Mouse (Mus musculus) megakaryocyte, embryonic 14.5 days (primary cell): ENCODE measurements around the gene Morf4l1. TPM values are rescaled to one million over a fixed set of nuclear protein-coding genes. Genes with fewer than 3 reads are reported as not detected.

Experiments used
- H3K27me3 ChIP-seq: replicated peaks from 2 replicates; pipeline ENCODE3; 2012; ENCODE audit warnings: inconsistent platforms
- H3K36me3 ChIP-seq: replicated peaks from 2 replicates; pipeline ENCODE3; 2012; ENCODE audit warnings: low read length, inconsistent platforms, mixed read lengths
- H3K4me1 ChIP-seq: 2 replicates; pipeline ENCODE4 v1.6.1; 2012; ENCODE audit warnings: inconsistent platforms
- H3K4me3 ChIP-seq: replicated peaks from 2 replicates; pipeline ENCODE3; 2012; ENCODE audit warnings: moderate library complexity, mild to moderate bottlenecking, inconsistent platforms
- H3K9me3 ChIP-seq: 2 replicates; pipeline ENCODE4 v1.6.1; 2012; ENCODE audit warnings: inconsistent platforms
- FLI1 ChIP-seq: IDR thresholded peaks from 2 replicates; pipeline ENCODE4 v1.6.1; 2012; ENCODE audit warnings: low read length, inconsistent platforms, mixed read lengths
- GATA1 ChIP-seq: IDR thresholded peaks from 3 replicates; pipeline ENCODE4 v1.6.1; 2012; ENCODE audit warnings: mixed read lengths, low read length, inconsistent platforms, borderline replicate concordance
- polyA plus RNA-seq: library from polyadenylated mRNA; stranded (reverse); fragments of >175 nt; gene quantifications from 2 replicates; pipeline ENCODE4 v1.2.3, GENCODE M21; 2012; ENCODE audit warnings: low replicate concordance; ENCODE audit not compliant: insufficient read depth

Morf4l1 gene
- 32.1 and 75.8 TPM in 2 replicates for polyA plus RNA-seq

DNA sequence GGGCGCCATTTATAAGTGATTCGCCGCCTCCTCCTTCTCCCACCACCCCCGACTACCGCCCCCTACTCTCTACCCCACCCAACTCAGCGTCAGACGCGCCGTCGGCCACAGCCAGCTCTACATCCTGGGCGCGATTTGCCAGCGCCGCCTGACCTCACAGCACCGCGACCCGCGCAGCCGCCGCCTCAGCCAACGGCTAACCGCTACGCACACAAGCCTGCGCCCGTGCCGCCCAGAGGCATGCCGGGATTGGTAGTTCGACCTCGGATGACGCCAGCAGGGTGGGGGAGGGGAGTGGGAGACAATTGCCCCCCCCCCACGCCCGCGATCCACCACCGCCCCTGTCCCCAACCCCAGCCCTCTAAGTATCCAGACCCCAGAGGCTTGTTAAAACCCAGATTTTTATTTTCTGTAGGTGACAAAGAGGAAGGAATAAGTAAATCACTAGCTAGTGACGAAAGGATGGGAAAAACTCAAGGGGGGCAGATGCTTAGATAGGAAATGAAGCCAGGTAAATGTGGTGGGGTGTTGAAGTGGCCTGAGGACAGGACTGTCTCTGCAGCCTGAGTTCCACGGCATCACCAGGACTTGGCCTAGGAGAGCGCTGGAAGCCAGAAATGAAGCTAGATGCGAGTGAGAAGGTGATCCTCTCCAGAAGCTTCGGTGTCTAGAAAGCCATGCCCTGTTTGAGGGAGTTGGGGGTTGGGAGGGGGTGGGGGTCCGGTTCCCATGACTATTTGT, at the start of gene Morf4l1:
TSS of gene Morf4l1 (minus strand) at position 208 of the 741 bp plus-strand sequence.
- peaks cover 7% of the 10 kb centered on the region for H3K36me3 ChIP-seq
- no peak for TF ChIP-seq FLI1
- H3K9me3 ChIP-seq = no peaks in the 10 kb centered on the region
- H3K4me3 ChIP-seq = peak within 1 kb of the TSS; percentile 90
- no peaks in the 10 kb centered on the region for H3K27me3 ChIP-seq
- peaks cover 41% of the 10 kb centered on the region for H3K4me1 ChIP-seq

GRCm38 (mm10) chr9:90163749-90164095, 49.1 kb upstream of the Morf4l1 start:
- peak overlapping the region; percentile 94 for H3K4me3 ChIP-seq
- TF ChIP-seq FLI1 (no peak), GATA1 (no peak)
- peaks cover 11% of the 10 kb centered on the region for H3K9me3 ChIP-seq
- peaks cover 70% of the 10 kb centered on the region for H3K27me3 ChIP-seq
- H3K4me1 ChIP-seq = peaks cover 22% of the 10 kb centered on the region
- no peaks in the 10 kb centered on the region for H3K36me3 ChIP-seq

GRCm38 (mm10) chr9:90162926-90163748, 48.6 kb upstream of the Morf4l1 start, which contains the start of gene Adamts7:
Adamts7 (plus strand) TSS chr9:90163069.
- TF ChIP-seq FLI1 (no peak), GATA1 (no peak)
- H3K36me3 ChIP-seq = no peaks in the 10 kb centered on the region
- peaks cover 67% of the 10 kb centered on the region for H3K27me3 ChIP-seq
- H3K9me3 ChIP-seq = peaks cover 9% of the 10 kb centered on the region
- H3K4me3 ChIP-seq = peak within 1 kb of the TSS; percentile 94
- peaks cover 22% of the 10 kb centered on the region for H3K4me1 ChIP-seq

DNA sequence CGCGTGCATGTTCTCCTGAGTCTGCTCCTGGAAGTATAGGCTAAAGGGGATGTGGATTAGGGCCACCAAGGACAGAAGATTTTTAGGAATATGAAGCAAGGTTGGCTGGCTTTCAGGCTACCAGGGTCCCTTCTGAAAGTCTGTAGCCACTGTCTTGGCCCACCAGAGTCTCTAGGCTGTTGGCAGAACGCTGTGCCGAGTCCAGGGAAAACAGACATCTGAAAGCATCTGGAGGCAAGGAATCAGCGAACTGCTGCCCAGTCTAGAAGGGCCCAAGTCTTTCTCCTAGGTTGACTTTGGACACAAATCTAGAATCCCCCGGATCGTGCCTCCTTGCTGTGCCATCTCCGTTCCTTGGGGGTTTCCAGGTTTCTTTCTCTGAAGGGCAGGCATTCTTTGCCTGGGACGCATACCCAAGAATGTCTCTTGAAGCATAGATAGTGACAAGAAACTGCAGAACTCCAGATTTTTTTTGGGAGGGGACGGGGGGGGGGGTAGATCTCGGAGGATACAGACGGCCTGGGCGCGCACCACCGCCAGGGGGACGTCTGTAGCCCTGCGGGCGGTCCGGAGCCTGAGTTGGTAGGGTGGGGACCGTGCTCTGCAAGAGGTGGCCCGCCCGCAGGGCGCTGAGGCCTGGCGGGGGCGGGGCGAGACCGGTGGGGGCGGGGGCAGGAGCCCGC, 47.8 kb upstream of the Morf4l1 start:
- TF ChIP-seq GATA1 = no peak
- no peak for TF ChIP-seq FLI1
- Histone ChIP-seq H3K9me3 (peaks cover 9% of the 10 kb centered on the region), H3K27me3 (peaks cover 67% of the 10 kb centered on the region), H3K36me3 (no peaks in the 10 kb centered on the region), H3K4me1 (peaks cover 22% of the 10 kb centered on the region), H3K4me3 (peak overlapping the region; percentile 94)

GRCm38 (mm10) chr9:90146869-90147268, 32.3 kb upstream of the Morf4l1 start:
- TF ChIP-seq FLI1 = no peak
- TF ChIP-seq GATA1 = no peak
- H3K27me3 ChIP-seq = peaks cover 20% of the 10 kb centered on the region
- no peaks in the 10 kb centered on the region for H3K4me1 ChIP-seq
- H3K9me3 ChIP-seq = 0 out of 2 replicates have a peak, but pooled peaks cover 2% of the 10 kb centered on the region
- H3K36me3 ChIP-seq = no peaks in the 10 kb centered on the region
- H3K4me3 ChIP-seq = no peak overlapping the region

DNA sequence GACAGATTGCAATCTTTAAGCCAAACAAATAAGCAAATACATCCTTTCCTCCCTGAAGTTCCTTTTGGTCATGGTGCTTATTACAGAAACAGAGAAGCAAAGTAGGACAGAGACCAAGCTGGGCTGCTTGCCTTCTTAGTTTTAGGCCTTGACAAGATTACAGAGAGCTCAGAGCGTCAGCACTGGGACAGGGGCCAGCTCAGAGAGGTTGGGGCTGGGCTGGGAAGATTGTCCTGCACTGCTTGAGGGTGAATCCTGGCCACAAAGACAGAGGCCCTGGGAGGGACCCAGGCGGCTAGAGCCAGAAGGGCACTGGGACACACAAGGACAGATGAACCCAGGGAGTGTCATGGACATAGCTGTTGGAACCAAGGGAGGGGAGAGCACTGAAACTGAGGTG, 31.2 kb upstream of the Morf4l1 start:
- H3K9me3 ChIP-seq = 0 out of 2 replicates have a peak, but pooled peaks cover 6% of the 10 kb centered on the region

GRCm38 (mm10) chr9:90136678-90136965, 22.0 kb upstream of the Morf4l1 start:
- Histone ChIP-seq H3K36me3 (no peaks in the 10 kb centered on the region), H3K4me3 (no peak overlapping the region)
- no peak for TF ChIP-seq FLI1
- TF ChIP-seq GATA1 = no peak

More for the DNA sequence above, 31.2 kb upstream of the Morf4l1 start:
- H3K4me3 ChIP-seq = no peak overlapping the region
- no peaks in the 10 kb centered on the region for H3K36me3 ChIP-seq
- H3K27me3 ChIP-seq = peaks cover 24% of the 10 kb centered on the region
- no peaks in the 10 kb centered on the region for H3K4me1 ChIP-seq
- TF ChIP-seq GATA1 (no peak), FLI1 (no peak)

GRCm38 (mm10) chr9:90135963-90136677, 21.5 kb upstream of the Morf4l1 start:
- H3K36me3 ChIP-seq = no peaks in the 10 kb centered on the region
- no peaks in the 10 kb centered on the region for H3K4me1 ChIP-seq
- H3K4me3 ChIP-seq = no peak overlapping the region
- no peaks in the 10 kb centered on the region for H3K9me3 ChIP-seq
- TF ChIP-seq FLI1 (no peak), GATA1 (no peak)
- peaks cover 13% of the 10 kb centered on the region for H3K27me3 ChIP-seq

More at GRCm38 (mm10) chr9:90136678-90136965, 22.0 kb upstream of the Morf4l1 start:
- Histone ChIP-seq H3K4me1 (no peaks in the 10 kb centered on the region), H3K27me3 (peaks cover 14% of the 10 kb centered on the region), H3K9me3 (0 out of 2 replicates have a peak, but pooled peaks cover 1% of the 10 kb centered on the region)

DNA sequence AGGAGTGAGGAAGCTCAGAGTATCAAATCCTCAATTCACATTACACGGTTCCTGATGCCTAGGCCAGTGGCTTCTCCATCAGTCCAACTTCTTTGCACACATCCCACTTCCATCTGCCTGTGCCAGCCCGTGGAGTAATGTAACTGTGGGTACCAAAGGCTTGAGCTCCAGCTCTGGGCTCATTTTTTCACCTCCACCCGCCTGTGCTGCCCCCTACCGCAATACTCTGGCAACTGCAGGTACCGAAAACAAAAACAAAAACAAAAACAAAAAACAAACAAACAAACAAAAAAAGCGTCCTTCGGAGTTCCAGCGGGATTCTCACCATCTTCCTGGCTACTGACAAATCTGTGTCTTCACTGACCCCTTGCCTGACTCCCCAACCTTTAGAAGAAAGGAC, 20.9 kb upstream of the Morf4l1 start:
- TF ChIP-seq GATA1 (no peak), FLI1 (no peak)
- H3K4me3 ChIP-seq = no peak overlapping the region
- peaks cover 13% of the 10 kb centered on the region for H3K27me3 ChIP-seq
- H3K4me1 ChIP-seq = no peaks in the 10 kb centered on the region
- no peaks in the 10 kb centered on the region for H3K9me3 ChIP-seq
- no peaks in the 10 kb centered on the region for H3K36me3 ChIP-seq
